Mouse (Mus musculus) macrophage (primary cell): ENCODE results near the gene Dock7. TPM values are rescaled to one million over a fixed set of nuclear protein-coding genes. Genes with fewer than 3 reads are reported as not detected.

Experiments
- H3K27ac ChIP-seq: fragments of 350-480 bp; formaldehyde crosslinking; 2 replicates; pipeline ENCODE4 v1.9.0; 2021
- H3K36me3 ChIP-seq: fragments of 350-480 bp; formaldehyde crosslinking; 2 replicates; pipeline ENCODE4 v1.9.0; 2021; ENCODE audit errors: inconsistent target
- H3K4me3 ChIP-seq: fragments of 350-480 bp; formaldehyde crosslinking; 2 replicates; pipeline ENCODE4 v1.9.0; 2021; ENCODE audit errors: inconsistent target
- H3K79me2 ChIP-seq: fragments of 350-480 bp; formaldehyde crosslinking; 2 replicates; pipeline ENCODE4 v1.9.0; 2021; ENCODE audit errors: inconsistent target
- WGBS: methylation state at CpG from one replicate; pipeline ENCODE4 v1.1.7; 2026; ENCODE audit warnings: inconsistent platforms; ENCODE audit not compliant: missing documents; 5-methylcytosine and 5-hydroxymethylcytosine counted together
- polyA plus RNA-seq: library from polyadenylated mRNA; stranded (reverse); fragments of 250-400 nt; gene quantifications from 3 replicates; pipeline ENCODE4 v1.2.4, GENCODE M21; 2018; ENCODE audit warnings: inconsistent platforms

The Dock7 gene
- polyA plus RNA-seq, 1 experiment from 2014 or later = 56.3 TPM

GRCm38 (mm10) chr4:98924071-98924905 lies 196.4 kb downstream of the Dock7 start:
- Histone ChIP-seq H3K36me3 (no peaks in the 10 kb centered on the region), H3K27ac (peak overlapping the region; percentile 41), H3K79me2 (peaks cover 51% of the 10 kb centered on the region), H3K4me3 (peak overlapping the region; percentile 76)
- under 1% methylated on average over 61 of the region's 66 CpGs for WGBS

GRCm38 (mm10) chr4:98923568-98924070 lies 197.1 kb downstream of the Dock7 start, which contains the start of gene Usp1:
Gene Usp1, plus strand, starts transcription at chr4:98923810.
- Histone ChIP-seq H3K36me3 (no peaks in the 10 kb centered on the region), H3K27ac (peak within 1 kb of the TSS; percentile 86), H3K4me3 (peak within 1 kb of the TSS; percentile 87), H3K79me2 (peaks cover 44% of the 10 kb centered on the region)
- WGBS = 1% methylated on average over 58 of the region's 67 CpGs

- H3K4me3 ChIP-seq = peak overlapping the region; percentile 87
- peaks cover 37% of the 10 kb centered on the region for H3K79me2 ChIP-seq
- WGBS = under 1% methylated on average over 45 of the region's 53 CpGs
- H3K27ac ChIP-seq = peak overlapping the region; percentile 86
- no peaks in the 10 kb centered on the region for H3K36me3 ChIP-seq
Measured at GRCm38 (mm10) chr4:98922643-98923567, 197.8 kb downstream of the Dock7 start.

GRCm38 (mm10) chr4:98922061-98922642 lies 198.6 kb downstream of the Dock7 start:
- peaks cover 29% of the 10 kb centered on the region for H3K79me2 ChIP-seq
- 12% methylated on average over 18 of the region's 18 CpGs for WGBS

GRCm38 (mm10) chr4:98920896-98921295 lies 199.8 kb downstream of the Dock7 start:
- Histone ChIP-seq H3K27ac (no peak overlapping the region), H3K79me2 (peaks cover 17% of the 10 kb centered on the region), H3K4me3 (no peak overlapping the region), H3K36me3 (no peaks in the 10 kb centered on the region)
- 62% methylated on average over 4 of the region's 4 CpGs for WGBS

More at GRCm38 (mm10) chr4:98922061-98922642, 198.6 kb downstream of the Dock7 start:
- Histone ChIP-seq H3K36me3 (no peaks in the 10 kb centered on the region), H3K4me3 (peak overlapping the region; percentile 87), H3K27ac (peak overlapping the region; percentile 86)

GRCm38 (mm10) chr4:98918204-98918603 lies 202.5 kb downstream of the Dock7 start:
- WGBS = 100% methylated on average over 1 of the region's 1 CpGs
- H3K79me2 ChIP-seq = no peaks in the 10 kb centered on the region
- no peak overlapping the region for H3K4me3 ChIP-seq
- H3K27ac ChIP-seq = no peak overlapping the region
- no peaks in the 10 kb centered on the region for H3K36me3 ChIP-seq

- Histone ChIP-seq H3K79me2 (no peaks in the 10 kb centered on the region), H3K36me3 (no peaks in the 10 kb centered on the region), H3K4me3 (no peak overlapping the region), H3K27ac (no peak overlapping the region)
- WGBS = 88% methylated on average over 2 of the region's 2 CpGs
Measured at GRCm38 (mm10) chr4:98917724-98918123, 203.0 kb downstream of the Dock7 start.

GRCm38 (mm10) chr4:98910246-98910645 lies 210.5 kb downstream of the Dock7 start:
- no peaks in the 10 kb centered on the region for H3K36me3 ChIP-seq
- 93% methylated on average over 5 of the region's 5 CpGs for WGBS

GRCm38 (mm10) chr4:98887148-98887547 lies 233.6 kb downstream of the Dock7 start:
- 22% methylated on average over 9 of the region's 10 CpGs for WGBS
- no peaks in the 10 kb centered on the region for H3K36me3 ChIP-seq
- no peaks in the 10 kb centered on the region for H3K79me2 ChIP-seq
- H3K27ac ChIP-seq = no peak overlapping the region
- H3K4me3 ChIP-seq = no peak overlapping the region

More at GRCm38 (mm10) chr4:98910246-98910645, 210.5 kb downstream of the Dock7 start:
- no peaks in the 10 kb centered on the region for H3K79me2 ChIP-seq
- no peak overlapping the region for H3K27ac ChIP-seq
- H3K4me3 ChIP-seq = no peak overlapping the region

Other genes starting within 250 kb of the Dock7 start
- 15.0 to 35.3 TPM (median 29.0 TPM) in 3 replicates for gene Usp1, start 197.1 kb downstream of the Dock7 start, polyA plus RNA-seq
- 1.8 to 14.9 TPM (median 5.9 TPM) in 3 replicates for gene Angptl3, start 90.0 kb downstream of the Dock7 start, polyA plus RNA-seq
- 12.5 to 23.3 TPM (median 16.5 TPM) in 3 replicates for gene Atg4c, start 73.0 kb upstream of the Dock7 start, polyA plus RNA-seq
- 0.20 to 0.66 TPM in 2 of 3 replicates, not detected in the other for gene Gm12689, start 175.0 kb upstream of the Dock7 start, polyA plus RNA-seq